Comparison of ENCODE assay signal across 10 mouse cellular contexts in the genomic region with DNA sequence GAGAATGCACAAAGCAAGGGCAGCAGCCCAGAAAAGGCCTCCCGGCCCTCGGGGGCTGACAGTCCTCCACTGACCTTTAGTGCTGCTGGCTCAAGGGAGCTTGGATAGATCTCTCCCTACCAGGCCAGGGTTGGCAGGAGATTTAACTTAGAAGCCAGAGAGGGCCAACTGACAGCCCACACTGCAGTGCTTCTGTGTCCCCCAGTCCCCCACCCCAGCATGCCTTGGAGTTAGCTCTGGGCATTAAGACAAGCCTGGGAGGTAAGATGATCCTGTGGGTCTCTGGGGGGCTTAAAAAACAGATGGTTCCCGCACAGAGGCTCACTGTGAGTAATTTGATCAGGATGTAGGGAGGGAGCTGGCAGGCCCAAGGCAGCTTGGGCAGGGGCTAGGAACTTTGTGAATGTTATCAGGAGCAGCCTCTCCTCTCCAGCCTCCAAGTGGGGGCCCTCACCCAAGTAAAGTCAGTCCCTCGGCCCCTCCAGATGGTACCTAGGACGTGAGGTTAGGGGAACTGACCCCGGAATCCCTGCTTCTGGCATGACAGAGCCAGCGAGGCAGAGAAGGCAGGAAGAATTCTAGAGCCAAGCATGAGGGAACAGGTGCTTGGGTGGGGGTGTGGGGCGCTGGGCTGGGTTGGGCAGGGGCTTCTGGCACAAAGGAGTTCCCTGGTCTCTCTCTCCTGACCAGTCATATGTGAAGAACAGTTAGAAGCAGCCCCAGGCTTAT. TPM values are rescaled to one million over a fixed set of nuclear protein-coding genes. Genes with fewer than 3 reads are reported as not detected.
DNase-seq lines count a peak whose midpoint lies in the region; ATAC-seq and TF ChIP-seq lines count a peak whose summit lies in the region.
"Had no signal": no experiment of that assay in that cellular context is flagged by ENCODE, and none has a peak within 500 bp of the region (broad histone marks: within the 10 kb centered on the region; RNA-seq: fewer than 3 reads in every experiment).

No protein-coding gene starts in this region.

- H3K36me3 ChIP-seq in embryonic facial prominence, embryonic 10.5 days (replicated peaks) = no peaks in the 10 kb centered on the region
- no peaks in the 10 kb centered on the region for H3K36me3 ChIP-seq in myocyte (ENCODE audit: control insufficient read depth, insufficient read depth)
- H3K36me3 ChIP-seq: liver, embryonic 12.5 days had no signal

- DNase-seq in cerebellum, adult 9-10 months = peak; percentile 50
- DNase-seq in cerebellum, adult 8-10 months = no peak
- DNase-seq in embryonic facial prominence, embryonic 10.5 days (ENCODE audit: low spot score) = peak; percentile 73
- peak; percentile 66 to 71 for DNase-seq in heart, postnatal 10 days
- no peak for DNase-seq in thymus, postnatal 36 days
- DNase-seq in right cerebral cortex, postnatal 36 days (ENCODE audit: low spot score in 2 of 2) = no peak
- DNase-seq: thymus, postnatal 14 days had no signal

- ATAC-seq in inflammation-experienced regulatory T-cells, adult 6 months = no peak
- ATAC-seq: liver, embryonic 12.5 days had no signal

- peak overlapping the region; percentile 83 for H3K27ac ChIP-seq in embryonic facial prominence, embryonic 10.5 days (replicated peaks)
- H3K27ac ChIP-seq: liver, embryonic 12.5 days had no signal

- peak overlapping the region; percentile 2 for H3K4me3 ChIP-seq in embryonic facial prominence, embryonic 10.5 days
- H3K4me3 ChIP-seq in myocyte = no peak overlapping the region
- H3K4me3 ChIP-seq: liver, embryonic 12.5 days had no signal

- H3K27me3 ChIP-seq in embryonic facial prominence, embryonic 10.5 days (replicated peaks; ENCODE audit: low read depth, poor library complexity, severe bottlenecking) = peaks cover 10% of the 10 kb centered on the region; the same call in 1 of the 2 replicates
- H3K27me3 ChIP-seq in myocyte (ENCODE audit: control insufficient read depth, insufficient read depth, insufficient read length) = no peaks in the 10 kb centered on the region

- peak overlapping the region; percentile 31 for H3K4me2 ChIP-seq in myocyte (ENCODE audit: low read depth)
- H3K4me2 ChIP-seq: liver, embryonic 12.5 days had no signal

- intact Hi-C loops in heart, postnatal 10 days (cut with DNase I) = no loop called here

- TF ChIP-seq POLR2A in myocyte (IDR thresholded peaks at IDR 0.05; ENCODE audit: insufficient read length, low read depth) = no peak

- peaks cover 60% of the 10 kb centered on the region for H3K4me1 ChIP-seq in embryonic facial prominence, embryonic 10.5 days

- no peaks in the 10 kb centered on the region for H3K79me2 ChIP-seq in myocyte (ENCODE audit: control insufficient read depth, insufficient read depth)

- H3ac ChIP-seq in myocyte (ENCODE audit: control insufficient read depth, insufficient read length) = no peak overlapping the region

- no peaks in the 10 kb centered on the region for H3K9me3 ChIP-seq in embryonic facial prominence, embryonic 10.5 days
- H3K9me3 ChIP-seq: liver, embryonic 12.5 days had no signal

- WGBS in embryonic facial prominence, embryonic 10.5 days = 12% methylated on average over 8 of the region's 8 CpGs

TF ChIP-seq in myocyte, 11 proteins besides CTCF, POLR2A, EP300 and RAD21:
- TF ChIP-seq SRF (IDR thresholded peaks at IDR 0.05; ENCODE audit: control insufficient read depth, insufficient read length, low read depth) (no peak), MYOG (IDR thresholded peaks at IDR 0.05; ENCODE audit: control insufficient read depth in 1 of 3, insufficient read depth in 1 of 3, insufficient read length in 2 of 3, low read depth in 2 of 3) (peak in 2 of 3 experiments; percentile 33 to 57), TCF12 (IDR thresholded peaks at IDR 0.05; ENCODE audit: insufficient read depth, poor library complexity, severe bottlenecking) (peak; percentile 34), MYOD1 (IDR thresholded peaks at IDR 0.05; ENCODE audit: control insufficient read depth in 1 of 3, insufficient read length in 2 of 3, low read depth in 2 of 3) (peak in 2 of 3 experiments; percentile 68 to 75)

RNA-seq across cellular contexts. Expression of gene Inka2, which starts 9.9 kb away (rescaled TPM):
- polyA plus RNA-seq in embryonic facial prominence, embryonic 10.5 days (2016; fragmentation: Nextera tagmentation; extraction: Ambion mirVana) = 3.4 and 3.6 TPM in 2 replicates
- total RNA-seq in heart, postnatal 10 days (2021) = 10 to 100 TPM; 27.1 to 34.8 TPM
- polyA plus RNA-seq in myocyte (2012; fragmentation: generic; extraction: Trizol) = 5.1 TPM
- polyA plus RNA-seq in inflammation-experienced regulatory T-cells, adult 6 months (2017; shearing (Covaris generic)) = 1 to 10 TPM; 1.5 to 2.0 (median 1.8) TPM

RNA-seq across cellular contexts. Expression of gene Ddx20, which starts 26.9 kb away (rescaled TPM):
- polyA plus RNA-seq in embryonic facial prominence, embryonic 10.5 days (2016; fragmentation: Nextera tagmentation; extraction: Ambion mirVana) = 51.7 and 54.6 TPM in 2 replicates
- total RNA-seq in heart, postnatal 10 days (2021) = 10 to 100 TPM; 13.0 to 13.3 TPM
- polyA plus RNA-seq in myocyte (2012; fragmentation: generic; extraction: Trizol) = 7.5 TPM
- 10 to 100 TPM in 2 of 3 experiments, 1 to 10 TPM in 1; 9.9 to 16.3 (median 13.4) TPM for polyA plus RNA-seq in inflammation-experienced regulatory T-cells, adult 6 months (2017; shearing (Covaris generic))

Comparison
In these comparisons a context has a peak if more than half of its experiments do, and no peak if none do; other contexts are left out.
1. DNase-seq: peak in cerebellum, adult 9-10 months (single experiment), embryonic facial prominence, embryonic 10.5 days (single experiment) and heart, postnatal 10 days (2 of 2); none in cerebellum, adult 8-10 months (single experiment), thymus, postnatal 36 days (0 of 2) and right cerebral cortex, postnatal 36 days (0 of 2).